Mouse (Mus musculus): ENCODE data around the gene 1110065P20Rik.

The 1110065P20Rik gene

GRCm38 (mm10) chr4:124850933-124851658, at the start of gene 1110065P20Rik:
TSS of gene 1110065P20Rik (minus strand) at chr4:124851196.
- peak; percentile 78 for DNase-seq

GRCm38 (mm10) chr4:124899906-124900305, 48.9 kb upstream of the 1110065P20Rik start:
- DNase-seq: no peak

GRCm38 (mm10) chr4:124898428-124898827, 47.4 kb upstream of the 1110065P20Rik start:
- DNase-seq: no peak

GRCm38 (mm10) chr4:124894508-124895428, 43.8 kb upstream of the 1110065P20Rik start:
- DNase-seq: peak; percentile 68

- no peak for DNase-seq
These were observed 42.8 kb upstream of the 1110065P20Rik start for GRCm38 (mm10) chr4:124893769-124894168.

GRCm38 (mm10) chr4:124890831-124891230, 39.8 kb upstream of the 1110065P20Rik start:
- peak; percentile 71 for DNase-seq

- peak; percentile 36 for DNase-seq
These were observed 38.9 kb upstream of the 1110065P20Rik start for GRCm38 (mm10) chr4:124889935-124890334.

- no peak for DNase-seq
These were observed 37.7 kb upstream of the 1110065P20Rik start for GRCm38 (mm10) chr4:124888702-124889101.

- DNase-seq: no peak
These were observed 31.2 kb upstream of the 1110065P20Rik start for GRCm38 (mm10) chr4:124882151-124882729.

GRCm38 (mm10) chr4:124881341-124881908, 30.4 kb upstream of the 1110065P20Rik start:
- peak; percentile 79 for DNase-seq

GRCm38 (mm10) chr4:124880599-124880998, 29.6 kb upstream of the 1110065P20Rik start, which contains the start of gene Epha10:
TSS of gene Epha10 (plus strand) at chr4:124880899.
- no peak for DNase-seq

GRCm38 (mm10) chr4:124872719-124873118, 21.7 kb upstream of the 1110065P20Rik start:
- DNase-seq: no peak

- no peak for DNase-seq
These were observed 10.5 kb upstream of the 1110065P20Rik start, which contains the start of gene Maneal for GRCm38 (mm10) chr4:124861283-124862188. TSS of gene Maneal (minus strand) at chr4:124862171.

GRCm38 (mm10) chr4:124860446-124860845, 9.4 kb upstream of the 1110065P20Rik start:
- DNase-seq: no peak

GRCm38 (mm10) chr4:124858370-124858769, 7.4 kb upstream of the 1110065P20Rik start:
- DNase-seq: no peak

- peak; percentile 65 for DNase-seq
These were observed 5.3 kb upstream of the 1110065P20Rik start for GRCm38 (mm10) chr4:124856294-124856693.

GRCm38 (mm10) chr4:124850261-124850913, 609 bp downstream of the 1110065P20Rik start, which contains the start of gene Yrdc:
TSS of gene Yrdc (plus strand) at chr4:124850679.
- DNase-seq: peak; percentile 94

- DNase-seq: peak; percentile 86
These were observed 1.2 kb downstream of the 1110065P20Rik start for GRCm38 (mm10) chr4:124849631-124850260.

- DNase-seq: peak; percentile 85
These were observed 3.4 kb downstream of the 1110065P20Rik start for GRCm38 (mm10) chr4:124847573-124847972.

- DNase-seq: no peak
These were observed 7.5 kb downstream of the 1110065P20Rik start for GRCm38 (mm10) chr4:124843493-124843892.
